Mouse (Mus musculus) brain, embryonic 18.5 days (tissue): Measurements from ENCODE around the gene Tnfrsf9.

Experiments
- DNase-seq: peaks from one replicate; pipeline ENCODE4 v3.0.0-alpha.2; 2012; ENCODE audit warnings: low read depth, low spot score

Tnfrsf9 gene

GRCm38 (mm10) chr4:150927789-150928188 is 13.4 kb downstream of the Tnfrsf9 start:
- no peak for DNase-seq

GRCm38 (mm10) chr4:150933503-150933902 is 19.1 kb downstream of the Tnfrsf9 start:
- DNase-seq = no peak

GRCm38 (mm10) chr4:150937293-150938062 is 23.1 kb downstream of the Tnfrsf9 start:
- no peak for DNase-seq

DNA sequence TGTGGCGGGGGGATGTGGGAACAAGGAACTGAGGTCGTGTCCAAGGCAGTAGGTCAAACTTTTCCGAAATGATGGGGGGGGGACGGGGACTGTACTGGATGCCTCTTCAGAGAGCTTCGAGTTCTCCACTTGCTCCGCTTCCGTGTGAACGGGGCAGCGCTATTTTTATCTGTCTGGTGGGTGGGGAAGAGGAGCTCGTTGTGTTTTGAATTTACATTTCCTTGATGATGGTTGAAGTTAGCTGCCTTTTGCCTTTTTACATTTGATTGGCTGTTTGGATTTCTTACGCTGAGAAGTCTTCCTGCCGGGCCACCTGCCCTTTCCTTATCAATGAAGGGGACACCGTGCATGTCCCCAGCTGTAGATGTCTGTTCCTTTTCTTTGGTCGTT is 23.7 kb downstream of the Tnfrsf9 start:
- no peak for DNase-seq

DNA sequence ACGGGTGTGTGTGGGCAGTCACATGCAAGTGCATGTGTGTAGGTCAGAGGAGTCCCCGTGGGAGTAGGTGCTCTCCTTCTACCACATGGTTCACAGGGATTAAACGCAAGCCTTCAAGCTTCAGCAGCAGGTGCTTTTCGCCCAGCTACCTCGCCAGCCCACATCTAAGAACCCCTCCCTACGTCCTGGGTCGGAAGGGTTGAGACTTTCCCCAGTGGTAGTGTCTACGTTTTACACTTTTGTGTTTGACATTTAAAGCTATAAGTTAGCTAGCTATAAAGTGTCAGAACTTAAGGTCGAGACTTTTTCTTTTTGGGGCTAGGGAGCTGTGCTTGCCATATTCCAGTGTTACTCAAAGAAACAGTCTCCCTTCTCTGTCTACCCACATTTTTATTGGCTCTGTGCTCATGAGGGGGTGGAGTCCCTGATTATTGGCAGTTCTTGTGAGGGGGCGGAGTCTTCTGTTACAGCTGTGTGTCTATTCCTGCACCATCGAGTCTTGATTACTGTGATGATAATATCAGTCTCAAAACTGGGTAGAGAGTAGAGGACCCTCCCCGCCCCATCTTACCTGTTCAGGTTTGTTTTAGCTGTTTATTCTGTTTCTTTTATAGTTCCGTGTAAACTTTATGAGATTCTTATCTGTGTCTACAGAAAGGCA is 25.8 kb downstream of the Tnfrsf9 start:
- no peak for DNase-seq

- no peak for DNase-seq
Measured at GRCm38 (mm10) chr4:150944707-150945106, 30.3 kb downstream of the Tnfrsf9 start.

GRCm38 (mm10) chr4:150950972-150951371 is 36.6 kb downstream of the Tnfrsf9 start:
- DNase-seq = no peak

GRCm38 (mm10) chr4:150956369-150957105 is 42.2 kb downstream of the Tnfrsf9 start:
- DNase-seq = no peak

DNA sequence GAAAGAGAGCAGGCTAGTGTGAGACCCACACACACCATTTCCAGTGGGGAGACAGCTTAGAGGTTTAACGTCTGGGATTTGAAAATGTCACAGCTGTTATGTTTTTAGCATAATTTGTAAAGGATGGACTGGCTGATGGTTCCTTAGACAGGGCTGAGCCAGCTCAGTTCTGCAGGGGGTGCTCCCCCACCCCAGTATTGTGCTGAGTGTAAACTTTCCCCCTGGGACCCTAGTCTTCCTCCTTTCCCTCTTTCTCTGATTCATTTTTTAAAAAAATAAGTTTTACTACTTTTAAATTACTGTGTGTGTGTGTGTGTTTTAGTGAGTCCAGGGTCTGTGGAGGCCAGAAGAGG is 42.7 kb downstream of the Tnfrsf9 start:
- no peak for DNase-seq

GRCm38 (mm10) chr4:150958536-150958935 is 44.2 kb downstream of the Tnfrsf9 start:
- no peak for DNase-seq

- DNase-seq = no peak
Measured at GRCm38 (mm10) chr4:150962231-150962630, 47.9 kb downstream of the Tnfrsf9 start.

GRCm38 (mm10) chr4:150963711-150964110 is 49.3 kb downstream of the Tnfrsf9 start:
- DNase-seq = no peak

DNA sequence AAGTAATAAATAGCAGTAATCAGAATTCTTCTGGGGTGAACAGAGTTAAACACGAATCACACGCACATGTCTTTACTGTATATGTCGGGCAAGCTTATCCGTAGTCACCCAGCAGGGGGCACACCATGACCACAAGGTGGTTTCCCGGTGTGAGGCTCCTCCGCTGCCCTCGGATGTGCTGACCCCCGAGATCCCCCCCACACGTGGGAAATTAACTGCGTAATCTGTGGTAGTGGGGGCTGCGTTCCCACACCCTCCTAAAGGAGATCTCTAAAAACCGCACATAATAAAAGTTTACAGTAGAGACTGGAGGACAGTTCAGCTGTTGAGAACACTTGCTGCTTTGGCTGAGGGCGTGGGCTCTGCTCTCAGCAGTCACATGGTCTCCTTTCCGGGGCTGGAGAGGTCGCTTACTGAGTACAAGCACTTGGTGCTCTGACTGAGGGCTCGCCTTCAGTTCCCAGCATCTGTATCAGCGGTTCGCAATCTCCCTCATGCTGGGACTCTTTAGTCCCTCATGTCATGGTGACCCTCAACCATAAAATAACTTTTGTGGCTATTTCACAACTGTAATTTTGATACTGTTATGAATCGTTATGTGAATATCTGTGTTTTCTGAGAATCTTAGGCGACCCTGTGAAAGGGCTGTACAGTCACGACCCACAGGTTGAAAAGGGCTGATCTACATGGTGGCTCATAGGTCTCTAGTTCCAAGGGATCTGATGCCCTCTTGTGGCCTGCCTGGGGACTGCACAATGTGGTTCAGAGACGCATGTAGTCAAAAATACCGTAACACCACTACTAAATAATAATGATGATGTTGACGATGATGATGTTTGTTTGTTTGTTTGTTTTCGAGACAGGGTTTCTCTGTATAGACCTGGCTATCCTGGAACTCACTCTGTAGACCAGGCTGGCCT is 50.5 kb downstream of the Tnfrsf9 start:
- DNase-seq = no peak

GRCm38 (mm10) chr4:150965555-150965951 is 51.2 kb downstream of the Tnfrsf9 start:
- DNase-seq = no peak

- no peak for DNase-seq
Measured at GRCm38 (mm10) chr4:150966556-150966955, 52.2 kb downstream of the Tnfrsf9 start.

- no peak for DNase-seq
Measured at GRCm38 (mm10) chr4:150968956-150969355, 54.6 kb downstream of the Tnfrsf9 start.

DNA sequence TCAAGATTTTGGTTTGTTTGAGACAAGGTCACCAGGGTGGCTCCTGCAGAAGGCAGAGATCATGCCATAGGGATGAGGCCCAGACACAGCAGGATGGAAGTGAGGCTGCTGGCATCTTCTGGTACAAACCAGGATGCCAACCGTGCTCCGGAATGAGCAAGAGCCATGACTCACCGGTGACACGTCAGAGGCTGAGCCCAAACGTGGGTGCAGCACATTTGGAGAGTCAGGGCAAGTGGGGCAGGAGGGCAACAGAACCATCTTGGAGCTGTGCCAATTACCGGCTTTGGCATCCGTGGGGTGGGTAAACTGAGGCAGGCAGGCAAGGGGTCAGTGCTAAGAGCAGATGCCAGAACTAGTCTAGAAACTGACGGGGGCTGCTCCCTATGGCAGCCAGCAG is 58.9 kb downstream of the Tnfrsf9 start:
- DNase-seq = no peak

GRCm38 (mm10) chr4:150975145-150975544 is 60.8 kb downstream of the Tnfrsf9 start:
- DNase-seq = no peak

GRCm38 (mm10) chr4:150978156-150978910 is 64.0 kb downstream of the Tnfrsf9 start:
- DNase-seq = no peak

DNA sequence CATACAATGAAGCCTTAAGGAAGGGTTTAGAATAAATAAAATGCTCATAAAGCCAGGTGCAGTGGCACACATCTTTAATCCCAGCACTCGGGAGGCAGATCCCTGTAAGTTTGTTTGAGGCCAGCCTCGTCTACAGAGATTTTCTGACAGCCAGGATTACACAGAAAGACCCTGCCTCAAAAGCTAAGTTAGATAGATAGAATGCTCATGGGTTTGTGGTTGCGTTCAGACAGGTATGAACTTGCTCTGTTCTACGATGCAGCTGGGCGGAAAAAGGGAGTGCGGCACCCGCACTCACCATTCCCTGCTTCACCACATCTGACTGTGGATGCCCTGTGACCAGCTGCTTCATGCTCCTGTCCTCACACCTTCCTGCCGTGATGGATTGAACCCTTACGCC is 65.1 kb downstream of the Tnfrsf9 start:
- DNase-seq = no peak

DNA sequence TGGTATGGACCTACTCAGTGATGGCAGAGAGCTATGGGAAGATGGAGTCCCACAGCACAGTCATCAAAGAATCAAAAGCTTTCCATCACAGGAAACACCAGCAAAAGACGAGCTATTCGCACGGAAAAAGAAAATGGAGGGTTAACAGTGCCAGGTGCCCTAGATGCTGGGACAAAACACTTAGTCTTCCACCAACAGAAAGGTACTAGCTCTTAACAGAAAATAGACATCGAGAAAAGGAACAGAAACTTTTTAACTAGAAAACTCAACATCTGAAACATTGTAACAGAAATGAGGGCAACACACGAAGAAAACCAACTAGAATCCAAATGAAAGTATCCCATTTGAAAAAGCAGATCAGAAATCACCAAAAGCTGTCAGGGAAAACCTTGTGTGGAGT is 65.8 kb downstream of the Tnfrsf9 start:
- no peak for DNase-seq
